Mouse (Mus musculus): ENCODE measurements around the gene Pou6f2.

Gene Pou6f2

DNA sequence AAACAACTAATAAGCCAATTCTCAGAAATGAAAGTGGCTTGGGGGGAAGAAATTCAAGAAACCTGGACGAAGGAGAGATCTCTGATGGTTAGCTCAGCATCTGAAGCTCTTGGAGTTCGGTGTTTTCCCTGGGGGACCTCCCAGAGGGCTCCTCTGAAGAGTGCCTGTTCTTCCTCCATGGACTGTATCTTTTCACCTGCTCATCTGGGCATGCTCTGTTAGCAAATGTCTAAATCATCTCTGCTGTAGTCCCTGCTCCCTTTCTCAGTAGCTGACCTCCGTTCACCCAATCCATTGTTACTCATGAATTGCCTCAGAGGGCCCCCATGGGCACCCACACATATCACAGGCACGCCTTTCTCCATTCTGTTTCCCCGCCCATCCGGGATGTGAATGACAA is at the start of gene Pou6f2:
Gene Pou6f2 (minus strand): TSS at position 101 of the 400 bp plus-strand sequence.
- DNase-seq (ENCODE audit: low read depth, low spot score), result peak; percentile 4

DNA sequence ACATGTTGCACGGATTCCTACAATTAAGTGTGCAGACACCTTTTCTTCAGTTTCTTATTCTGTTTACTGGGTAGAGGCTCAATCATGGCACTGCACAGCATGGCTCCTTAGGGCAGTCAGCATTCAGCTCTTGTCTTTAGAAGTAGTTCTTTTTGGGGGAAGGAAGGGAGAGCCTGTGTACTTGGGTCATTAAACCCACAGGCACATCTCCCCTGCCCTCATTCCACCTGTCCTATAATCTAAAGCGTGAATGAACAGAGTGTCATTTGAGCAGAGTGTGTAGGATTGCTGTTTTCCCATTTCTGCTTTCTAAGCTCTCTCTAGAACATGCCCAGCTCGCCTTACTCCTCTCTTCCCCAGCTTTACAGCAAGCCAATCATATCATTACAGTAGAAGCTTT is 42.4 kb upstream of the Pou6f2 start:
- no peak for DNase-seq (ENCODE audit: low read depth, low spot score)

GRCm38 (mm10) chr13:18387673-18388072 is 9.8 kb downstream of the Pou6f2 start:
- DNase-seq (ENCODE audit: low read depth, low spot score), result no peak

DNA sequence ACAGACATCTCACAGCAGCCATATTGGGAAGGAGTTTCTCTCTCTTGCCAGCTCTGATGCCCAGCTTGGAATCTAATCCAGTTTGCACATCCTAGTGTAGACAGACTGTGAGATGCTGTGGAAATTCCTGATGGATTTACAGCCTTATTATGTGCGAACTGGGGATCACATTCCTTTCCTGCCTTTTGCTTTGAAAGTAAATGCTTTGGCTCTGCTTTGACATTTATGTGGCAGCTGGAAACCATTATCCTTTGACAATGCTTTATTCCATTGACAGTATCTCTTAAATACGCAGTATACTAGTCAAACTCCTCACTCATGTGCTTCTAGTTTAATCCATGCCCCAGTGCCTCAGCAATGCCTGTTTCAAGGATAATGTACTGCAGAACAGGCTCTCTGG is 34.1 kb downstream of the Pou6f2 start:
- DNase-seq (ENCODE audit: low read depth, low spot score), result no peak

DNA sequence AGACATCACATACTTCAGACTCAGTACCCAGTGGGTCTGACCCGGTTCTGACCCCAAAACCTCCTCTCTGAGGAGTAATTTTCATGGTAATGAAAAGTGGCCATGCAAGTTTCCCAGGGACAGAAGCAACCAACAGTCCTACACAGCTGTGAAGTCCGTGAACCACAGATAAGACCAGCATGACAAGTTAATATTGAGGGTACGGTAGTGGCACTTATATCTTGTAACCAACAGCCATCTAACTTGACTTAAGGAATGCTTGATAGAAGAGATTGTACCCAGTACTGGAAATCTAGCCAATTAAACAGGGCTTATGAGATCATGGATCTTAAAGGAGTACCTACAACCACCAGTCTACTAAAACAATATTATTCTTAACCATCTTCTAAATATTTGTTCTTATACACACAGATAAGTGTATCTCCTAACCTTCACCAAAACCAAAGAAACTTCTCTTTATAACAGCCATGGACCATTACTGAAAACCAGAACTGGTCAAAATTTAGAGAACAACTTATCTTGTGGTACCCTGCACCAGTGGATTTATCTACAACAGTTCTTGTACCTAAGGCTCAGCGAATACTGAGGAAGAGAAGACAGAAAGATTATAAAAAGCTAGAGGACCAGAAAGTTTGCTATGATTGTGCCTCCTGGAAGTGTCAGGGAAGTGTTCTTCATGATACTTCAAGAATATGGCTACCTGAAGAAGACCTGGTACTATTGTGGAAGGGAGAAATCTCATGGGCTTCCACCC is 52.7 kb downstream of the Pou6f2 start:
- no peak for DNase-seq (ENCODE audit: low read depth, low spot score)

- DNase-seq (ENCODE audit: low read depth, low spot score), result no peak
Measured at GRCm38 (mm10) chr13:18338910-18339501, 58.5 kb downstream of the Pou6f2 start.

GRCm38 (mm10) chr13:18338022-18338421 is 59.5 kb downstream of the Pou6f2 start:
- no peak for DNase-seq (ENCODE audit: low read depth, low spot score)

- DNase-seq (ENCODE audit: low read depth, low spot score), result no peak
Measured at GRCm38 (mm10) chr13:18334035-18334434, 63.5 kb downstream of the Pou6f2 start.

- DNase-seq (ENCODE audit: low read depth, low spot score), result no peak
Measured at GRCm38 (mm10) chr13:18332596-18332995, 64.9 kb downstream of the Pou6f2 start.

GRCm38 (mm10) chr13:18323980-18324678 is 73.4 kb downstream of the Pou6f2 start:
- DNase-seq (ENCODE audit: low read depth, low spot score), result no peak

DNA sequence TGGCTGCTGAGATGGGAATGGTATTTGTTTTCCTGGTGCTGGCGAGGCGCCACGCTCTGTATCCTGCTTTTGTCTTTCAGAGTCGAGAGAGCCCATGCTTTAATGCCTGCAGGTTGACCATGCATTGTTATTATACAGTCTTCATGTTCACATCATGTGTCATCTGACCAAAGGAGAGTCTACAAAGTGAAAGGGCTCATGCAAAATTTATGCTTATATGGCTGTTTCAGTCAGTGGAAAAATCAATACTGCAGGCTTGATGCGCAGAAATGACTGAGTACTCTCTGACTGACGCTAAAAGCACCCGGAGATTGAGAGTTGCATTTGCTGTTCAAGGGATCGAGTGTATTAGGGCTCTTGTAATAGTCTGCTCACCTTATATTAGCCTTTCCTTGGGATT is 74.1 kb downstream of the Pou6f2 start:
- DNase-seq (ENCODE audit: low read depth, low spot score), result no peak

- no peak for DNase-seq (ENCODE audit: low read depth, low spot score)
Measured at GRCm38 (mm10) chr13:18312613-18313012, 84.9 kb downstream of the Pou6f2 start.

- no peak for DNase-seq (ENCODE audit: low read depth, low spot score)
Measured at GRCm38 (mm10) chr13:18309024-18309423, 88.5 kb downstream of the Pou6f2 start.

DNA sequence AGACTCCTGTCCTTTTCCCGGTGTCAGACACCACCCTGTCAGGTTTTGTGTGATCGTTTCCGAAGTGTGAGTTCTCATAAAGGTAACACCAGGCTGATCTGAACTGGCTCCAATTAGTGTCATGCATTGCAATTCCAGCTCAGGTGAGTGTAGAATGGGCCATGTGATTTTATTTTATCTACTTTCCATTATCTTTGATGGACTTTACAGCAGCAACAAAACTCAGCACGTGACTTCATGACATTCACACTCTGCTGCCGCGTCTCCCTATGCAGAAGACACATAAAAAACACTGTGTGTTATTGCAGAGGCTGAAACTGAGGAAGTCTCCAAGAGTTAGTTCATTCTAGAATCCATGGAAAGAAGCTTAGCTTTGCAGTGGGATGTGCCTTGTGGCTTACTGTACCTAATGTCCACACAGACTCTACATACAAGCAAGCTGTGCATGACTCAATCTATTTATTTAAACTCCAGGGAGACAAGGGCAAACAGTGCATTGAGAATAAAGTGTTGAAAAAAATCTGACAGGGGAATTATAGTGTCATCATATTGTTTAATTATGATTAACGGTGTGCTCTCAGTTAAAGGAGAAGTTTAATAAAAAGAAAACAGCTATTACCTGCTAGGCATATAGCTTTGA is 90.9 kb downstream of the Pou6f2 start:
- DNase-seq (ENCODE audit: low read depth, low spot score), result no peak

GRCm38 (mm10) chr13:18299966-18300365 is 97.5 kb downstream of the Pou6f2 start:
- DNase-seq (ENCODE audit: low read depth, low spot score), result no peak

GRCm38 (mm10) chr13:18293438-18293837 is 104.0 kb downstream of the Pou6f2 start:
- DNase-seq (ENCODE audit: low read depth, low spot score), result no peak

DNA sequence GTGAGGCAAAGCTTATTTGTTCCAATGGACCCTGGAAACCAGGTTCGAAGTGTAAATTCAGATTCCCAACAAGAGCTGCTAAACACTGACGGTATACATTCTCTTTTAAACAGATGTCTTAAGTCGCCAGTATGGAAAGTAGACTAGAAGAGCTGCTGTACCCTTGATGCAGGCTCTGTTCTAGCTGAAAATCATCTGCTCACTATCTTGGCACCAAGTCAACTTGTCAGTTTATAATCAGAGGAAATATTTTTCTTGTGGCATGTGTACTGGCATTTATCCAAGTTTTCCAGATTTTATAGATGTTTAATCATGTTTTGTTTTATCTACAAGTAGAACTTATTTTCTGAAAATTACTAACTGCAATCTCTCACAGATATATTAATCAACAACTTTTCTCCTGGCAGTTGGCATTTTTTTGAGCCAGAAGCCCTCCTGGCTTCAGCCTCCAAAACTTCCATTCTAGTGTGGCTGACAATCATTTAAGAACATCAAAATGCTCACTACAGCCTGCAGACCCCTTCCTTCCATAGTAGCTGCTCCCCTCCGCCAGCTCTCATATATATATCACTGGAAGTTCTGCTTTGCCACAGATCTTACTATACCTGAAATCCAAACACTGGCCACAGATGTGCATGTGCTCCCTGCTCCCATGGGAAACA is 107.1 kb downstream of the Pou6f2 start:
- no peak for DNase-seq (ENCODE audit: low read depth, low spot score)

GRCm38 (mm10) chr13:18287536-18287935 is 110.0 kb downstream of the Pou6f2 start:
- DNase-seq (ENCODE audit: low read depth, low spot score), result no peak

- DNase-seq (ENCODE audit: low read depth, low spot score), result peak; percentile 10
Measured at GRCm38 (mm10) chr13:18282361-18282982, 115.0 kb downstream of the Pou6f2 start.

- no peak for DNase-seq (ENCODE audit: low read depth, low spot score)
Measured at GRCm38 (mm10) chr13:18281084-18281483, 116.4 kb downstream of the Pou6f2 start.

GRCm38 (mm10) chr13:18253131-18253530 is 144.4 kb downstream of the Pou6f2 start:
- DNase-seq (ENCODE audit: low read depth, low spot score), result no peak

Measured in ES-CJ7 (cell line).